Mouse (Mus musculus) skeletal muscle tissue, adult 2 months (tissue): Measurements from ENCODE around the gene Cntnap1.
A peak's percentile ranks its signal among the peaks of the same experiment; 100 is the strongest.

Source experiments
- DNase-seq: peaks from one replicate; pipeline ENCODE4 v3.0.0-alpha.2; 2012; ENCODE audit warnings: low read depth, low spot score

Gene Cntnap1

DNA sequence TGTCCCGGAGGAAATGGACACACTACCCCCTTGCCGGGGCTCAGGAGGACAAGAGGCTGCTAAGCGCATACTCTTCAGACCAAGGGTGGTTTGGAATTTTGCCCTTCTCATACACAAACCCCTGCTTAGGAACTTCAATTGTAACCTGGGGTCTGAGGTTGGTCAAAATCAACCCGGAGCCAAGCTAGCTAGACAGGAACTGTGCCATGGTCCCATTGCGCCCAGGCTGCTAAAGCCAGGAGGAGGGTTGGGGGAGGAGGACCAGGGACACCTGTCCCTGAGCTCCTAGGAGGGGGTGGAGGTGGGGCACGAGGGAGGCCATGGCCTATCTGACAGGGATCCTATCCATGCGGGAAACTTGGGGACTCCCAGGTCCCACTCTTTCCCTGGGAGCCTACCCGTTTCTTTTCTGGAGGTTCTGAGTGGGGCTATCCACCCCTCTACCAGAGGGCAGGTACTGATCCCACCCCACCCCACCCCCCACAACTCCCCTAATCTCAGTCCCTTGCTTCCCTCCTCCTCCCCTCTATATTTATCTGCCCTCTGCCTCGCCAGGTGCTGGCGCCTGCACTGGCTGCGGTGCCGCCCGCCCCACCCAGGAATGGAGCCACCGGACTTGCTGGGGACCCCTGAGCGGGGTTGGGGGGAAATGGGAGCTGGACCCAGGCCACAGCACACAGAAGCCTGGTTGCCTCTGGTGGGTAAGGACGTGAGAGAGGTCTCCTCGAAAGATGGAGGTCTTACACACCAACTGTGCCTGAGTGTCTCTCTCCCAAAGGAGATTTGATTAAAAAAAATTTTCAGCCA is 819 bp upstream of the Cntnap1 start:
- DNase-seq = peak; percentile 68

DNA sequence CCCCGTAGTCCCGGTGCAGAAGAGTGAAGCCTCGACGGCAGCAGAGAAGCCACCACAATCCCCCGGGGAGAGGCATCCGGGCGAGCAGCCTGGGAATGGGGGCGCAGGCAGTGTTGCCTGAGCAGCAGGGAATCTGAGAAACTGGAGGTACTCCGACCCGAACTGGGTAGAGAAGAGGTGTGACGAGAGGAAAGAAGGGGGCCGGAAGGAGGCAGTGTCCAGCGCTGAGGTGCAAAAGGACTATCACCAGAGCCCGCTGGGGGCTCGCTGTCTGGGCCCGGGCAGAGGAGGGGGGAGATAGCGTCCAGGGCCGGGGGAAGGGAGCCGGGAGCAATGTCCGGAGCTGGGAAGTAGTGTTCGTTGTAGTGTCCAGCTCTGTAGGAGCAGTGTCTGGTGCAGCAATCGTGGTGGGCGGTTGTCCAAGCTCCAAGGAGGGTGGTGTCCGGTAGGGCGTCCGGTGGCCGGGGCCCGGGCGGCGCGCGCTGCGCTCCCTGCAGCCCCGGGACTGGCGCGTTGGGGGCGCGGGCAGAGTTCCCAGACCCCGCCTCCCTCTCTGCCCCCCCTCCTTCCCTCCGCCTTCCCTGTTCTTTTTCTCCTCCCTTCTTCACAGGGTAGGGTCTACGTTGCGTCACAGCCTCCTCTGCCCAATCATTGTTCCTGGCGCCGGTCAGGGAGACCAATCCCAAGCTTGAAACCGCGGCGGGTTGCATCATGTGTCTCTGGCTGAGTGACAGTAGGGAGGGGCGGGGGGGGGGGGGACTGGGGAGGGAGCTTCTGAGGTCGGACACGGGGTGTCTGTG is 688 bp downstream of the Cntnap1 start, which contains the start of gene Plekhh3:
Gene Plekhh3 (minus strand): TSS at position 541 of the 800 bp plus-strand sequence.
- peak; percentile 99 for DNase-seq

DNA sequence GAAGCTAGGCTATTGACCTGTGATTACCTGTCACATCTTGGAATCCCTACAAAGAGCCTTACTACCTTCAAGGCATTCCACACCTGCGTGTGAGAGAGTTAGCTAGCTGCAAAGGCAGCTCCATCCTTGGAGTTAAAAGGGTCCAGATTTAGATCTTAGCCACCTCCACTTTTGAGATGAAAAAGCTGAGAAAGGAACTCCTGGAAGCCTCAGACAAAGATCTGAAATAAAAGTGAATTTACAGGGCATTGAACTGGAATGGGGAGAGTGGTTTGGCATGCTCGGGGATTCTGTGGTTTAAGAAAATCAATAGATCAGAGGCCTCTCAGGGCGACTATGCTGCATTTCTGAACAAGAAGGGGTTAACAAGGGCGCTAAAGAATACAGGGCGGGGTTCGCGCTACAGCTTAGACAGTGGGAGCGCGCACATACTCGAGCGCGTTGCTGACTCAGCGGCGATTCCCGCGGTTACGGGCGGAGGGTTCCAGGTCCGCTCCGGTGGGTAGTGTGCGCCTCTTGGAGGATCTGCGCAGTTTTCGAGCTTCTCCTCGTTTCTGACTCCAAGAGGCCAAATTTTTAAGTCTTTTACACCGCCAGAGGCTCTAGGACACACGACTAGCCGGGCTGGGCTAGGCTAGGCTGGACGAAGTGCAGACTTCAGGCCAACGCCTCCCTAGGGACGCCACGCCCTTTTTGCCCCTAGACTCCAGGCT is 1.6 kb downstream of the Cntnap1 start:
- no peak for DNase-seq

DNA sequence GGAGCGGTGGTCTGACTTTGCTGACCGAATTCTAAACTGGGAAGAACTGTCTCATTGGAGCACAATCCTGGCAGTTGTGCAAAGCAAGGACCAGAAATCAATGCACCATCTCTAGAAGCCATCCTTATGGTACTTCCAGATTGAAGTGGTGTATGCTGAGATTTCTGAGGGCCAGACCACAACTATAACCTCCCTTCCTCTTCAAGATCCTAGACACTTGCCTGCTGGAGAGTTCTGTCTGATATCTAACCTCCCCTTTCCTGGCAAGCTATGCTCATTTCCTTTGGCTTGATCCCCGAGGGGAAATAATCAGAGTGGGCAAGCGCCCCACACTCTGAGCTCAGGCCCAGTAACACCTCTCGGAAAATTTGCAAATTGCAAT is 2.1 kb downstream of the Cntnap1 start:
- no peak for DNase-seq

DNA sequence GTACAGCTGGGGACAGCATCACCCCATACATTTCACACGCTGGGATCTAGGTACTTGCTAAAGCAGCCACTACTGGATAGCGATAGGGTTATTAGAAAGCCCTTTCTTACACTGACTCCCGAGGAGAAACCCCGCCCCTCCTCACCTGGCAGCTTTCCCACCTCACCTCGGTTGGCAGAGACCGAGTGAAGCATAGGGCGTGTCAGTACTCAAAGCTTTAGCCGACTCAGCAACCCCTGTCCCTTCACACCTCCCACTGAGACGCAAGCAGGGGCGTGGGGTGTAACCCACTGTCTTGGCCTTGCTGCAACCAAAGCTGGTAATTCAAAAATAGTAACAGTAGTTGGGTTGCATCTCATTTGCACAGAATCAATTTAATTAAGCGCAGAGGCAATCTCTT is 2.8 kb downstream of the Cntnap1 start:
- DNase-seq = no peak

DNA sequence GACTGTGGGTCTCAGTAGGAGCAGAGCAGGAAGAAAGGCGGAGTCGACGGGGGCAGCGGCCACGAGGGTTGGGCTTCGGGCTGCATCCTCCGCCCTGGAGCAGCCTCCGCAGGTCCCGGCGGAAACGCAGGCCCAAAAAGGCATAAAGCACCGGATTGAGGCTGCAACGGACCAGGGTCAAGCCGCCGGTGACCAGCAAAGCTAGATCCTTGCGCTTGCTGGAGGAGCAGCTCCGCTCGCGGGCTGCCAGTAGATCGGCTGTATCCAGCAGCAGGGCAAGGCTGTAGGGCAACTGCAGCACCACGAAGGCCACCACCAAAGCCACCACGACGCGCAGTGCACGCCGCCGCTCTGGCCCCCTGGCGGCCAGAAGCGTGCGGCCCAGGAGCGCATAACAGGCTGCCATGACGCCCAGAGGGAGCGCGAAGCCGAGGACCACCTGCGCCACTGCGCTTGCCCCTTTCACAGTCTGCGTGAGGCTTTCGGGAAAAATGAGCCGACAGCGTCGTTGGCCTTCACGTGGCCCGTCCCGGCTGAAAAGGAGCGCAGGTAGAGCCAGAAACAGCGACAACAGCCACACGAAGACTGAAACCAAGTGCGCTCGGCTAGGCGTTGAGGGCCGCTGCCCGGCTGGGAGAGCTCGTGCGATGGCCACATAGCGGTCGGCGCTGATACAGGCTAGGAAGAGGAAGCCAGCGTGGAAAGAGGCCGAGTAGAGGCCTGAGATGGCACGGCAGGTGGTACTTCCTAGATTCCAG is 3.5 kb downstream of the Cntnap1 start:
- DNase-seq = peak; percentile 74

DNA sequence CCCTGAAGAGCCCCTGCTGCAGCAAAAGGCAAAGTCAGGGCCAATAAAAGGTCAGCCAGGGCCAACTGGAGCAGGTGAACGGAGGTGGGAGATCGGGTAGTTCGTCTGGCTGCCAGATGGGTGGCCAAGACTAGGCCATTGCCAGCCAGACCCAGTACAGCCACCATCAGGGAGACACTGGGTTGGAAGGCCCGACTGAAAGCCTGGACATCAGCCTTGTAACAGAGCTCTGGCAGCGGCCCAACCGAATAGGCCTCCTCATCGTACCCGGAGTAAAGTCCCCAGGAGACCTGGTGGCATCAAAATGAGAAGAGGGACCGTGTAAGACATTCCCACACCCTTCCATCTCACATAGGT is 4.0 kb downstream of the Cntnap1 start:
- DNase-seq = no peak

DNA sequence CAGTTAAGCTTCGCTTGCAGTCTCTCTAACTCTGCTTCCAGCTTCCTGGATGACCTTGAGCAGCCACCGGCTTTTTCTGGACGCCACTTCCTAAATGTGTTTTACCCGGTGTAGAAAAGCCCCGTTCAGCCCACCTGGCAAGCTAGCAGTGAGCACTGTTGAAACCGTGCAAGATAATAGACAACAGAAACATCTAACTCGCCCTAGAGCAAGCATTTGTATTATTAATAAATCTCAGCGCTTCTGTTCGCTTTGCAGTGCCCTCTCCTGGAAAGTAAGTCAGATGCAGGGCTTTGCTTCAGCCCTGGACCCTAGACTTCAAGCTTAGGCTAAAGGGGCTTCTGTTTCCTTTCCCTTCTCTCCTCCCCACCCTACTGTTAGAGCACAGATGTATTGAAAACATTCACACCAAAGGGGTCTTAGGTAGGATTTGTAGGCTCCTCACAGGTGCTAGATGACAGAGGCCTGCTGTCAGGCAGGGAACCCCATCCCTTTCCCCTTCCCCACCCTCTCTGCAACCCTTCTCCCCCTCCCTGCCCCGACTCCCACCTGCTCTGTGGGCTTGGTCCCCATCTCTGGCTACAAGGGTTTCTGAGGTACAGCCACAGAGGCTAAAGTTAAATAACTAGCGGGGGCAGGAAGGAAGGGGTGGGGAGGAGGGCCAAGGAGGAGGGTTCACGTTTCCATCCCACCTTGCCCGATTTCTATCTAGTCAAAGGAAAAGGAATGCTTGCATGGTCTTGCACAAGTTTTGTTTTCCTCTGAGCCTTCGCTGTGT is 4.7 kb downstream of the Cntnap1 start, which contains the start of gene Ccr10:
Gene Ccr10 (minus strand): TSS at position 593 of the 778 bp plus-strand sequence.
- DNase-seq = no peak

DNA sequence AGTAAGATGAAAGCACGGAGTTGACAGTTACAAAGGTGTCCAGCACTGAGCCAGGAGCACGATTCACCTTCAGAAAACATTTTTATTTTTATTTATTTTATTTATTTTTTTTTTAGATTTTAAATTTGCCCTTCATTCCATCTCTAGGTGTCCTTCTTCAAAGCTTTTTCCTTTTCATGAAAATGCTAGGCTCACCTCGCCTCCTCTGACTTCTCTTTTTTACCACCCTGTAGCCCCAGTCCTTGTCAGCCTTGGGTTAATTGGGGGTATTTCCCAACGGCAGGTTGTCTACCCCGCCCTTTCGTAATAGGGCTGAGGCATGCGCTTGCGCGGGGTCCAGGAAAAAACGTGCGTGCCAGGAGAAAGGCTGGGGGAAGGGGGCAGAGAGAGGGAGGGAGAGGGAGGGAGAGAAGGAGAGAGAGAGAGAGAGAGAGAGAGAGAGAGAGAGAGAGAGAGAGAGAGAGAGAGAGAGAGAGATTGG is 5.4 kb downstream of the Cntnap1 start:
- DNase-seq = no peak

DNA sequence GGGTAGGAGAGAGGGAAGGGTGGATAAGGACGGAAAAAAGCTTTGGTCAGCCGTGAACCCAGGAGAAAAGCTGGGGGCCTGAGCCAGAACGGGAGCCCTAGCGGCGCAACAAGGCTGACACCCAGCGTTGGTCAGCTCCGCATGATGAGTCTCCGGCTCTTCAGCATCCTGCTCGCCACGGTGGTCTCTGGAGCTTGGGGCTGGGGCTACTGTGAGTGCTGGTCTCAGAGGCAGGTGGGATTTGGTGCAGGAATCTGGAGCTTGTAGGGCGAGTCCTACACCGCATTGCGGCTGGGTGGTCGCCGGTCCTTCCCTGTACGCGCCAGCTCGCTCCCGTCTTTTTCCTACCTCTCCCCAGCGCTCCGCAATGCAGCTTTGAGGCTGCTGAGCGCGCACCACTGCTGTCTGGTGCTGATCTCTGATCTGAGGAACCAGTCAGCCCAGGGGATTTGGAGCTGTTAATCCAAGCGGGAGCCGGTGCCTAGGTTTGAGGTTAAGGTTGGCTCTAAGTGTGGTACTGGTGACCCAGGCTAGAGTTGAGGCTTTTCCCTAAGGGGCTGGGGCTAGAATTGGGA is 5.9 kb downstream of the Cntnap1 start:
- DNase-seq = no peak

DNA sequence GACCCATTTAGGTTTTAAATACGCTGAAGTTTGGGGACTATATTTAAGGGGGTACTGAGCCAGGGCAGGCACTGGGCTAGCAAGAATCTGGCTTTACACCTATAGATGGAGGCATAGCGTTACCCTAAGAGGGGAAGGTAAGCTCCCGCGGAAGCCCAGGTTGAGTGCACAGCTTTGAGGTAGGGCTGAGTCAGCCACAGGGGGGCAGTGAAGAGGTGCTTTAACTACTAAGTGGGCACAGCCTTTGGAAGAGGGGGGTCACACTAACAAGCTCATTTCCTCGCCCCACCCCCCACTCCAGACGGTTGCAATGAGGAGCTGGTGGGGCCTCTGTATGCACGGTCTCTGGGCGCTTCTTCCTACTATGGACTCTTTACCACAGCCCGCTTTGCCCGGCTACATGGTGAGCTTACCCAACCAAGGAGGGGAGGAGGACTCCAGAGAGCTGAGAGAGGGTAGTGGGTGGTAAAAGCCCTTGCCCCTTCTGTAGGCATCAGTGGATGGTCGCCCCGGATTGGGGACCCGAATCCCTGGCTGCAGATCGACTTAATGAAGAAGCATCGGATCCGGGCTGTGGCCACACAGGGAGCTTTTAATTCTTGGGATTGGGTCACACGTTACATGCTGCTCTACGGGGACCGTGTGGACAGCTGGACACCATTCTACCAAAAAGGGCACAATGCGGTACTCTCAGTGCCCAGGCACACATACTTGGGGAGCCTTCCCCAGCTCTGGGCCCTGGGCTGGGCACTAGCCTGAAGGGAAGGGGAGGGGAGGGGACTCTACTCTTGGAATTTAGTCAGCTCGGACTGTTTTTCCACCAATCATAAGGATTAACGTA is 6.8 kb downstream of the Cntnap1 start:
- no peak for DNase-seq

DNA sequence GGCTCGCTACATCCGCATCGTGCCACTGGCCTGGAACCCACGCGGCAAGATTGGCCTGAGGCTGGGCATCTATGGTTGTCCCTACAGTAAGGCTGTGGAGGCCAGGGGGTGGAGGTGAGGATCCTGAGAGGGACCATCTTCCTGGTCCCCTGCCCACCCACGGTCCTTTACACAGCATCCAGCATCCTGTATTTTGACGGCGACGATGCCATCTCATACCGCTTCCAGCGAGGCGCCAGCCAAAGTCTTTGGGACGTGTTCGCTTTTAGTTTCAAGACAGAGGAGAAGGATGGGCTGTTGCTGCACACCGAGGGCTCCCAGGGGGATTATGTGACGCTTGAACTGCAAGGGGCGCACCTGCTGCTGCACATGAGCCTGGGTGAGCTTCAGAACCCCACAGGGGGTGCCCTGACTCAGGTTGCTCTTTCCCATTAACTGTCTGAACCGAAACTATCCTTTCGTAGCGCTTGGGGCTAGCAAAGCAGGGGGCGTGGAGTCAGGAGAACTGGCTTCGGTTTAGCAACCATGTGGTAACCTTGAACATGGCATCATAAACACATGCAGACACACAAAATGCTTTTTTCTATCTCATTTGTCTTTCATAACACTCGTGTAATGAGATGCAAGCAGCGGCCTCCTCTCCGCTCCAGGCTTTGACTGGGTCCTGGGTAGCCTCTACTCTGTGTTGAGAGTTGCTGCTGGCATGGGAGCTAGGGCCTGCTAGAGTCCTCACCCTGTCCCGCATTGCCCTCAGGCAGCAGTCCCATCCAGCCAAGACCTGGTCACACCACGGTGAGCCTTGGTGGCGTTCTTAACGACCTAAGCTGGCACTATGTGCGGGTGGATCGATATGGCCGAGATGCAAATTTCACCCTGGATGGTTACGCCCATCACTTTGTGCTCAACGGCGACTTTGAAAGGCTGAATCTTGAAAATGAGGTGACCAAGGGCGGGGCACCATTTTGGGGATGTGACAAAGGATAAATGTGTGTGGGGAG is 8.0 kb downstream of the Cntnap1 start:
- DNase-seq = no peak

DNA sequence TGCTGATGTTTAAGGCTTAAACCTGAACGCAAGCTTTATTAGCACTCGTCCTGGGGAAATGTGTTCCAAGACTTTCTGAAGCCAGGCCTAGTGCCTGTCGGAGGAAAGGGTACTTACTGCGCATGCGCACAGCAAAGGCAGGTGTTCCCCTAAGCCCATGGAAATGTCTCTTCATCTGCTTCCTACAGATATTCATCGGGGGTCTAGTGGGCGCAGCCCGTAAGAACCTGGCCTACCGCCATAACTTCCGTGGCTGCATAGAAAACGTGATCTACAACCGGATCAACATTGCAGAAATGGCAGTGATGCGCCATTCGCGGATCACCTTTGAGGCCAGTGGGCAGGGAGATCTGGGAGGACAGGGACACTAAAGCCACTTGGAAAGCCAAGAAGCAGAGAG is 9.0 kb downstream of the Cntnap1 start:
- no peak for DNase-seq

DNA sequence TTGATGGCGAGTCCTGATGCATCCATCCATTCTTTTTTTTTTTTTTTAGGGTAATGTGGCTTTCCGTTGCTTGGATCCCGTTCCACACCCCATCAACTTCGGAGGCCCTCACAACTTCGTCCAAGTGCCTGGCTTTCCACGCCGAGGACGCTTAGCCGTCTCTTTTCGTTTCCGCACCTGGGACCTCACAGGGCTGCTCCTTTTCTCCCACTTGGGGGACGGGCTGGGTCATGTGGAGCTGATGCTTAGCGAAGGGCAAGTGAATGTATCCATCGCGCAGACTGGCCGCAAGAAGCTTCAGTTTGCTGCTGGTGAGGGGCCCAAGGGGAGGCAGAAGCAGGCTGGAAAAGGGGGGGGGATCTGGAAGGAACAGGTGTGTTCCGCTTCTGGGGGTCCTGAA is 9.9 kb downstream of the Cntnap1 start:
- no peak for DNase-seq

DNA sequence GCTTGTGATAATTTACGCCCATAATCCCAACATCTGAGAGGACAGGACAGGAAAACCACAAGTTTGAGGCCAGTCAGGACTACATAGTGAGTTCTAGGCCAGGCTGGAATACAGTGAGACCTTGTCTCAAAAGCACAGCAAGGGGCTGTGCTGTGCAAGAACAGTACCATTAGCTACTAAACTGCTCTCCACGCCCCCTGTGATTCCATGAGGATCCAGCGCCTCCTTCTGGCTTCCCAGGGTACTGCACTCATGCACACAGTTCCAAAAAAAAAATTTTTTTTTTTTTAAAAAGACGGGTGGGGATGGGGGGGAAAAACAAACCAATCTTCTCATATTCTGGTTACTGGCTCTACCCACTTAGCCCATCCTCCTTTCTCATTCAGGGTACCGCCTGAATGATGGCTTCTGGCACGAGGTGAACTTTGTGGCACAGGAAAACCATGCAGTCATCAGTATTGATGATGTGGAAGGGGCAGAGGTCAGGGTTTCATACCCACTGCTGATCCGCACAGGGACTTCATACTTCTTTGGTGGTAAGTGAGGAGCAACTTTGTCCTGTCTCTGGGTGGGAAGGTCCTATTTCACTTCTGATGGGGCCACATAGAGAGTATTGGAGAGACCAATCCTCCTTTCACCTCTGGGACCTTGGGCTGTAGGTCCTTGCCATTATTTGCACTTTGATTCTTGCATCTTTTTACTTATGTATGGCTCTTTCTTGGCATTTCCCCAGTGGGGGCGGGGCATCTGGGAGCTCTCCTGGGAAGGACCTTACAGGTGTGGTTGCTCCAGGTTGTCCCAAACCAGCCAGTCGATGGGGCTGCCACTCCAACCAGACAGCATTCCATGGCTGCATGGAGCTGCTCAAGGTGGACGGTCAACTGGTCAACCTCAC is 10.8 kb downstream of the Cntnap1 start:
- no peak for DNase-seq

DNA sequence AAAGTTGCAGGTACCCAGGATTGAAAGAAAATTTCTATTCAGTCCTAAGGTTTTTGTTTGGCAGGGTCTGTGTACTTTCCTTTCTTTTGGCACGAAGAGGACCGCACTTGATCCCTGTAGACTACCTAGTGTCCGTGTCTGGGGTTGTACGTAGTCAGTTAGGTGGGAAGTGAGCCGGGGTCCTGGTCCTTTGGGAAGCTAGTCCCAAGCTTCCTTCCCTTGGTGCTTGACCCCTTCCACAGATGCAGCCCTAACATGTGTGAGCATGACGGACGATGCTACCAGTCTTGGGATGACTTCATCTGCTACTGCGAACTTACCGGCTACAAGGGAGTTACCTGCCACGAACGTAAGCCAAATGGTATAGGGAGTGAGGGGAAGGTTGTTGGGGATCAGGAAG is 11.6 kb downstream of the Cntnap1 start:
- no peak for DNase-seq
